ENCODE assay signal across 19 mouse cellular contexts in the genomic region with DNA sequence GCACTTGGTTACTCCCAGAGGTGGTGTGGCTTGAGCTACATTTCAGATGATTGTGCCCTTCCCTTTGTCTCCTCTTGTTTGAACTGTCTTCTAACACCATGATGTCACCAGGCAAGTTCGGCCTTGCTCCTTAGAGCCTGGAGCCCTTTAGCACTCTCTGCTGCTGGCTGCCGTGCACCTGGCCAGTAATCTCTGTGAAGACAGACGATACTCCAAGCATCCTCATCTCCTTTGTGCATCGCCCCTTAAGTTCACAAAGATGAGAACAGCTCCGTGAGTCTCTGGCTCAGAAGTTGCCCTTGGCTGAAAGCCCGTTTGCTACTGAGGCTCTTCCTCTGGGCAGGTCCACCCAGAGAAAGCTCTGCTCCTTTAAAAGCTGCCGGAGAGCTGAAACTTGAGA. TPM values are rescaled to one million over a fixed set of nuclear protein-coding genes. Genes with fewer than 3 reads are reported as not detected.
"Had no signal": no experiment of that assay in that cellular context is flagged by ENCODE, and none has a peak within 500 bp of the region (broad histone marks: within the 10 kb centered on the region; RNA-seq: fewer than 3 reads in every experiment).

No protein-coding gene starts in this region.

- H3K27ac ChIP-seq: liver, embryonic 13.5 days; midbrain, embryonic 13.5 days; stomach, postnatal 0 days had no signal

- DNase-seq: kidney, adult 8-10 months; layer of hippocampus, adult 9-11 months; layer of hippocampus, postnatal 36 days; liver; liver, embryonic 13.5 days; liver, postnatal 0 days; thymus, postnatal 14 days had no signal

- H3K4me2 ChIP-seq: liver, embryonic 13.5 days; midbrain, embryonic 13.5 days had no signal

- H3K27me3 ChIP-seq: liver, embryonic 13.5 days; midbrain, embryonic 13.5 days had no signal

- H3K4me1 ChIP-seq: liver, embryonic 13.5 days; midbrain, embryonic 13.5 days had no signal

- H3K9me3 ChIP-seq: liver, embryonic 13.5 days; midbrain, embryonic 13.5 days had no signal

- H3K4me3 ChIP-seq: liver, embryonic 13.5 days; midbrain, embryonic 13.5 days; myocyte had no signal

- H3K9ac ChIP-seq: liver, embryonic 13.5 days; liver, postnatal 0 days; midbrain, embryonic 13.5 days had no signal

- ATAC-seq: intestine, postnatal 0 days; liver, postnatal 0 days; midbrain, embryonic 13.5 days had no signal

- H3K36me3 ChIP-seq: liver, embryonic 13.5 days; midbrain, embryonic 13.5 days had no signal

RNA-seq across cellular contexts. Expression of gene Krt24, which starts 8.3 kb away (rescaled TPM):
- total RNA-seq: layer of hippocampus, adult 18-20 months; layer of hippocampus, postnatal 36 days; left cerebral cortex, adult 8-10 months; left cerebral cortex, postnatal 25 days; megakaryocyte progenitor cell, adult 5-6 weeks; neutrophil, adult 5-6 weeks had no signal
- polyA plus RNA-seq: kidney, embryonic 16.5 days; liver, embryonic 13.5 days; liver, postnatal 0 days; lung, embryonic 16.5 days; midbrain, embryonic 13.5 days; myocyte; neural tube, embryonic 11.5 days; stomach, postnatal 0 days had no signal

RNA-seq across cellular contexts. Expression of gene Krt222, which starts 32.9 kb away (rescaled TPM):
- total RNA-seq: megakaryocyte progenitor cell, adult 5-6 weeks had no signal

RNA-seq across cellular contexts. Expression of gene Krt25, which starts 46.0 kb away (rescaled TPM):
- total RNA-seq: layer of hippocampus, adult 18-20 months; layer of hippocampus, postnatal 36 days; left cerebral cortex, adult 8-10 months; left cerebral cortex, postnatal 25 days; megakaryocyte progenitor cell, adult 5-6 weeks; neutrophil, adult 5-6 weeks had no signal
- polyA plus RNA-seq: kidney, embryonic 16.5 days; liver, embryonic 13.5 days; lung, embryonic 16.5 days; midbrain, embryonic 13.5 days; myocyte had no signal
